Mouse (Mus musculus): ENCODE data around the gene Mdfi.

- TF ChIP-seq GATA1 (IDR thresholded peaks at IDR 0.05; ENCODE audit: low read length) = no peak
- TF ChIP-seq TAL1 (IDR thresholded peaks at IDR 0.05; ENCODE audit: low read length) = no peak
Measured at GRCm38 (mm10) chr17:47869874-47870273, 35.4 kb upstream of the Mdfi start.

All from erythroblast, embryonic 14.5 days (primary cell).